Mouse (Mus musculus) layer of hippocampus, postnatal 36 days (tissue): ENCODE measurements around the gene Cnn2. TPM values are rescaled to one million over a fixed set of nuclear protein-coding genes. Genes with fewer than 3 reads are reported as not detected.
"Not testable (repeated sequence)": the region's sequence is repeated elsewhere in the genome, so short reads cannot be mapped to it uniquely, and the experiment has no call there.

Experiments used
- DNase-seq, 2 experiments: peaks; one replicate each; pipeline ENCODE4 v3.0.0; 2022
- total RNA-seq, 2 experiments: library from RNA; stranded (reverse); gene quantifications; 2 replicates each; pipeline ENCODE4 v1.2.3; 2021

Cnn2 gene
- total RNA-seq, 2 experiments from 2014 or later, result 5.5 to 6.6 TPM

DNA sequence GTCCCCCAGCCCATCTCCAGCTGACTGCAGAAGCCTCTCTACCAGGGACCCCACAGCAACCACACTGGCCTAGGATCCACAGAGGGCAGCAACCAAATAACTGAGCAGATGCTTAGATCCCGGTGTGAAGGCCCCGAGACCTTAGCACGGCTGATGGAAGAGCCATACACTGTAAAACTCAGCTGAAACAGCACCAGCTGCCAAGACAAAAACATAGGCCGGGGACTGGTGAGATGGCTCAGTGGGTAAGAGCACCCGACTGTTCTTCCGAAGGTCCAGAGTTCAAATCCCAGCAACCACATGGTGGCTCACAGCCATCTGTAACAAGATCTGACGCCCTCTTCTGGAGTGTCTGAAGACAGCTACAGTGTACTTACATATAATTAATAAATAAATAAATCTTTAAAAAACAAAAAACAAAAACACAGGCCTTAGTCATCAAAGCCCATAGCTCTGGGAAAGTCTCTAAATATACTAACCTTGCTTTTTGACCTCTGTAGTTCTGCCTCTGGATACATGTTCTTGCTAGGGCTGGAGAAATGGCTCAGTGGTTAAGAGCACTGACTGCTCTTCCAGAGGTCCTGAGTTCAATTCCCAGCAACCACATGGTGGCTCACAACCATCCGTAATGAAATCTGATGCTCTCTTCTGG is 53.2 kb downstream of the Cnn2 start:
- DNase-seq, result not testable (repeated sequence)

DNA sequence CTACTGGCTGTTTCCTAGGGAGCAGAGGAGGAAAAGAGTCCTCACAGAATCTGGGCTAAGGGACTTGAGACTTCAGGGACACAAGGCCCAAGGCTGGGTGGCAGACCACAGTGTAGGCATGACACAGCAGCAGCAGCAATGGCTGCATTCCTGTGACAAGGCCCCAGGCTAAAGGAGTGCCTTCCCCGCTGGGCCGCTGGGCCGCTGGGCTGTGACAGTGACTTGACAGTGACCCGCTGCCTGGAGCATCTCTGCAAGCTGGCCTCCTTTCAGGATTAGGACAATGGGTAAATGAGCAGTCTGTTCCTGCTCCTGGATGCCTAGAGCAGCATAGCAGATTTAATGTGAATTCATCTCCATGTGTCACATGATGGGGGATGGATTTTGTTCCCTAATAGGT is 55.7 kb downstream of the Cnn2 start:
- no peak for DNase-seq

DNA sequence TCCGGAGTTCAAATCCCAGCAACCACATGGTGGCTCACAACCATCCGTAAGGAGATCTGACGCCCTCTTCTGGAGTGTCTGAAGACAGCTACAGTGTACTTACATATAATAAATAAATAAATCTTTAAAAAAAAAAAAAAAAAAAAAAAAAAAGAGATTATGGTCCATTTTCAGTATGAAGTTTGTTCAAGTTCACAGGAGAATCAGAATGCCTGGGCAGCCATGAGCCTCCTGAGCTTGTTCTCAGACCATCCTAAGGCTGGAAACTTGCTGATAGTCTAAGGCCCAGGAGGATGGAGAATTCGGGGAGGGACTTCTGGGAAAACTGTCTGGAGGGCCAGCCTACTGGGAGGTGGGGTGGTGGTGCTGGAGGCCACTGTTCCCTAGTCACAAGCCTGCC is 57.0 kb downstream of the Cnn2 start:
- not testable (repeated sequence) for DNase-seq

Other genes with a start within 250 kb of the Cnn2 start
- gene Polrmt, start 242.0 kb upstream of the Cnn2 start, total RNA-seq, result 10 to 100 TPM; 50.1 to 52.6 TPM
- 1 to 10 TPM; 1.1 to 1.3 TPM for gene Fgf22, start 233.5 kb upstream of the Cnn2 start, total RNA-seq
- gene Rnf126, start 221.6 kb upstream of the Cnn2 start, total RNA-seq, result 10 to 100 TPM; 81.4 to 82.9 TPM
- 1 to 10 TPM; 1.3 to 1.8 TPM for gene Fstl3, start 211.3 kb upstream of the Cnn2 start, total RNA-seq
- under 1 TPM; 0.47 to 0.73 TPM for gene Prss57, start 197.6 kb upstream of the Cnn2 start, total RNA-seq
- 100 to 1,000 TPM; 262 to 290 TPM for gene Palm, start 195.0 kb upstream of the Cnn2 start, total RNA-seq
- 1 to 10 TPM in 1 of 2 experiments, under 1 TPM in 1; 0.82 to 1.4 TPM for gene Misp, start 167.6 kb upstream of the Cnn2 start, total RNA-seq
- gene Ptbp1, start 134.2 kb upstream of the Cnn2 start, total RNA-seq, result 10 to 100 TPM; 43.1 to 52.6 TPM
- 1 to 10 TPM in 1 of 2 experiments, not detected in 1; 1.0 TPM for gene Prtn3, start 114.1 kb upstream of the Cnn2 start, total RNA-seq
- 10 to 100 TPM; 28.4 to 28.7 TPM for gene Plppr3, start 114.0 kb upstream of the Cnn2 start, total RNA-seq
- gene Elane, start 102.3 kb upstream of the Cnn2 start, total RNA-seq, result not detected
- not detected for gene Cfd, start 97.7 kb upstream of the Cnn2 start, total RNA-seq
- 10 to 100 TPM; 53.0 to 54.1 TPM for gene Med16, start 79.7 kb upstream of the Cnn2 start, total RNA-seq
- gene Gm26602, start 77.7 kb upstream of the Cnn2 start, total RNA-seq, result not detected
- gene Kiss1r, start 71.6 kb upstream of the Cnn2 start, total RNA-seq, result 1 to 10 TPM; 6.4 to 6.8 TPM
- gene R3hdm4, start 67.4 kb upstream of the Cnn2 start, total RNA-seq, result 100 to 1,000 TPM; 397 to 399 TPM
- 1 to 10 TPM; 4.8 to 5.1 TPM for gene Arid3a, start 61.5 kb upstream of the Cnn2 start, total RNA-seq
- 10 to 100 TPM; 43.2 to 48.2 TPM for gene Wdr18, start 28.4 kb upstream of the Cnn2 start, total RNA-seq
- gene Grin3b, start 17.9 kb upstream of the Cnn2 start, total RNA-seq, result under 1 TPM; 0.10 TPM
- 100 to 1,000 TPM; 117 to 124 TPM for gene Tmem259, start 4.3 kb upstream of the Cnn2 start, total RNA-seq
- 10 to 100 TPM; 10.9 to 11.0 TPM for gene Abca7, start 7.9 kb downstream of the Cnn2 start, total RNA-seq
- 1 to 10 TPM; 3.2 to 4.2 TPM for gene Arhgap45, start 28.1 kb downstream of the Cnn2 start, total RNA-seq
- 10 to 100 TPM; 74.8 to 86.0 TPM for gene Polr2e, start 51.2 kb downstream of the Cnn2 start, total RNA-seq
- 100 to 1,000 TPM; 445 to 446 TPM for gene Gpx4, start 58.6 kb downstream of the Cnn2 start, total RNA-seq
- gene Sbno2, start 117.0 kb downstream of the Cnn2 start, total RNA-seq, result 10 to 100 TPM; 17.2 to 20.7 TPM
- gene Stk11, start 127.2 kb downstream of the Cnn2 start, total RNA-seq, result 10 to 100 TPM; 93.3 to 95.9 TPM
- 100 to 1,000 TPM; 324 to 369 TPM for gene Atp5d, start 150.0 kb downstream of the Cnn2 start, total RNA-seq
- 100 to 1,000 TPM; 336 to 379 TPM for gene Cbarp, start 152.3 kb downstream of the Cnn2 start, total RNA-seq
- gene Midn, start 159.7 kb downstream of the Cnn2 start, total RNA-seq, result 10 to 100 TPM; 58.9 to 62.6 TPM
- 10 to 100 TPM; 58.5 to 63.4 TPM for gene Cirbp, start 177.4 kb downstream of the Cnn2 start, total RNA-seq
- gene 1600002K03Rik, start 184.4 kb downstream of the Cnn2 start, total RNA-seq, result 1 to 10 TPM; 6.4 to 6.9 TPM
- 1 to 10 TPM; 9.0 to 9.6 TPM for gene Efna2, start 190.9 kb downstream of the Cnn2 start, total RNA-seq
- 10 to 100 TPM; 35.6 to 39.6 TPM for gene Mum1, start 237.8 kb downstream of the Cnn2 start, total RNA-seq